In genomic region chr17:7677301-7677700, GRCm38 (mm10) we compare ENCODE assay signal across 22 mouse cellular contexts.
DNase-seq lines count a peak whose midpoint lies in the region; ATAC-seq lines count a peak whose summit lies in the region.
"Had no signal": no experiment of that assay in that cellular context is flagged by ENCODE, and none has a peak within 500 bp of the region (broad histone marks: within the 10 kb centered on the region; RNA-seq: fewer than 3 reads in every experiment).

No protein-coding gene starts in this region.

- ATAC-seq in heart, embryonic 12.5 days (ENCODE audit: insufficient number of reproducible peaks, low FRiP score): no peak
- ATAC-seq: forebrain, embryonic 14.5 days; forebrain, embryonic 16.5 days had no signal

- intact Hi-C loops in gastrocnemius, postnatal 14 days (cut with DNase I; ENCODE audit: low total_unique reads): no loop called here

- no peak overlapping the region for H3K4me2 ChIP-seq in heart, embryonic 12.5 days
- H3K4me2 ChIP-seq: embryonic facial prominence, embryonic 13.5 days; embryonic facial prominence, embryonic 15.5 days; forebrain, embryonic 12.5 days had no signal

- 77% methylated on average over 8 of the region's 8 CpGs for WGBS in heart, embryonic 10.5 days
- WGBS in heart, embryonic 12.5 days: 80% methylated on average over 8 of the region's 8 CpGs

- no peak overlapping the region for H3K4me3 ChIP-seq in heart, embryonic 10.5 days
- no peak overlapping the region for H3K4me3 ChIP-seq in heart, embryonic 12.5 days
- H3K4me3 ChIP-seq: embryonic facial prominence, embryonic 13.5 days; embryonic facial prominence, embryonic 15.5 days; erythroblast, embryonic 14.5 days; forebrain, embryonic 10.5 days; forebrain, embryonic 12.5 days had no signal

- H3K27me3 ChIP-seq in heart, embryonic 10.5 days (ENCODE audit: insufficient read depth, poor library complexity, severe bottlenecking): 0 out of 2 replicates have a peak, but pooled peaks cover 2% of the 10 kb centered on the region
- 0 out of 2 replicates have a peak, but pooled peaks cover 2% of the 10 kb centered on the region for H3K27me3 ChIP-seq in heart, embryonic 12.5 days (replicated peaks)
- H3K27me3 ChIP-seq: embryonic facial prominence, embryonic 13.5 days; embryonic facial prominence, embryonic 15.5 days; forebrain, embryonic 12.5 days had no signal

- peak; percentile 19 for DNase-seq in gastrocnemius, adult 18-20 months (ENCODE audit: low spot score)
- DNase-seq in gastrocnemius, postnatal 10 days: no peak
- DNase-seq in gastrocnemius, postnatal 14 days: peak; percentile 41
- DNase-seq in gastrocnemius, postnatal 4 days (ENCODE audit: low spot score in 2 of 2): no peak
- peak; percentile 56 for DNase-seq in heart, embryonic 10.5 days (ENCODE audit: low spot score)
- DNase-seq in right cerebral cortex, postnatal 36 days (ENCODE audit: low spot score in 2 of 2): no peak
- DNase-seq: adrenal gland, adult 2 months; adrenal gland, postnatal 10 days; adrenal gland, postnatal 25 days; cerebellum, adult 11 months; cerebellum, adult 18-20 months; cerebellum, adult 9-10 months; cerebellum, postnatal 36 days; embryo, embryonic 11 days had no signal

- no peak overlapping the region for H3K9ac ChIP-seq in heart, embryonic 12.5 days
- H3K9ac ChIP-seq: embryonic facial prominence, embryonic 13.5 days; embryonic facial prominence, embryonic 15.5 days; forebrain, embryonic 12.5 days had no signal

- H3K4me1 ChIP-seq in heart, embryonic 10.5 days: no peaks in the 10 kb centered on the region
- no peaks in the 10 kb centered on the region for H3K4me1 ChIP-seq in heart, embryonic 12.5 days (replicated peaks)
- H3K4me1 ChIP-seq: embryonic facial prominence, embryonic 13.5 days; embryonic facial prominence, embryonic 15.5 days; forebrain, embryonic 10.5 days; forebrain, embryonic 12.5 days had no signal

- H3K27ac ChIP-seq in heart, embryonic 10.5 days: no peak overlapping the region
- no peak overlapping the region for H3K27ac ChIP-seq in heart, embryonic 12.5 days (ENCODE audit: poor library complexity, severe bottlenecking)
- H3K27ac ChIP-seq: embryonic facial prominence, embryonic 13.5 days; embryonic facial prominence, embryonic 15.5 days; forebrain, embryonic 10.5 days; forebrain, embryonic 12.5 days had no signal

- no peaks in the 10 kb centered on the region for H3K9me3 ChIP-seq in heart, embryonic 10.5 days
- no peaks in the 10 kb centered on the region for H3K9me3 ChIP-seq in heart, embryonic 12.5 days (replicated peaks)
- H3K9me3 ChIP-seq: embryonic facial prominence, embryonic 13.5 days; embryonic facial prominence, embryonic 15.5 days; forebrain, embryonic 10.5 days; forebrain, embryonic 12.5 days had no signal

- H3K36me3 ChIP-seq in heart, embryonic 10.5 days: no peaks in the 10 kb centered on the region
- H3K36me3 ChIP-seq in heart, embryonic 12.5 days: no peaks in the 10 kb centered on the region
- H3K36me3 ChIP-seq: embryonic facial prominence, embryonic 13.5 days; embryonic facial prominence, embryonic 15.5 days; forebrain, embryonic 10.5 days; forebrain, embryonic 12.5 days had no signal

Comparison
In these comparisons a context has a peak if more than half of its experiments do, and no peak if none do; other contexts are left out.
1. DNase-seq: peak in gastrocnemius, adult 18-20 months (single experiment), gastrocnemius, postnatal 14 days (single experiment) and heart, embryonic 10.5 days (single experiment); none in gastrocnemius, postnatal 10 days (single experiment), gastrocnemius, postnatal 4 days (0 of 2) and right cerebral cortex, postnatal 36 days (0 of 2).